Mouse (Mus musculus): ENCODE measurements at regions not wholly inside any gene's neighbourhood (a gene's known extent, or its start where the extent isn't known, plus 50 kb on each side); places are given as distances from the start of the nearest gene placed in this dataset.

- Histone ChIP-seq H3K36me3 (replicated peaks) (no peaks in the 10 kb centered on the region), H3K4me3 (ENCODE audit: low read depth, low read length) (no peak overlapping the region), H3K27me3 (ENCODE audit: insufficient read depth, low read length) (no peaks in the 10 kb centered on the region), H3K4me1 (ENCODE audit: insufficient read depth, low read depth, low read length) (no peaks in the 10 kb centered on the region), H3K9me3 (replicated peaks) (peaks cover 78% of the 10 kb centered on the region)
- ATAC-seq (ENCODE audit: extremely low read depth, insufficient number of reproducible peaks, low FRiP score, poor library complexity, severe bottlenecking) (no peak), DNase-seq (ENCODE audit: low spot score) (no peak)
- TF ChIP-seq CTCF (IDR thresholded peaks at IDR 0.05; ENCODE audit: low read depth, low read length), result no peak
These were observed 132.1 kb upstream of the Fam19a5 start for GRCm38 (mm10) chr15:87411978-87412377.

GRCm38 (mm10) chr15:87415996-87416395 lies 128.1 kb upstream of the Fam19a5 start:
- DNase-seq (ENCODE audit: low spot score) (no peak), ATAC-seq (ENCODE audit: extremely low read depth, insufficient number of reproducible peaks, low FRiP score, poor library complexity, severe bottlenecking) (no peak)
- TF ChIP-seq POLR2AphosphoS5 (IDR thresholded peaks at IDR 0.05; ENCODE audit: insufficient replicate concordance, low read depth, low read length) (no peak), CTCF (IDR thresholded peaks at IDR 0.05; ENCODE audit: low read depth, low read length) (no peak), TAL1 (conservative IDR thresholded peaks at IDR 0.05; ENCODE audit: low read depth, low read length) (no peak), GATA1 (IDR thresholded peaks at IDR 0.05; ENCODE audit: borderline replicate concordance, low read length) (no peak), GATA2 (IDR thresholded peaks at IDR 0.05; ENCODE audit: borderline replicate concordance, low read depth, low read length) (no peak)
- H3K36me3 ChIP-seq (replicated peaks), result no peaks in the 10 kb centered on the region
- peaks cover 59% of the 10 kb centered on the region for H3K9me3 ChIP-seq (replicated peaks)
- no peaks in the 10 kb centered on the region for H3K4me1 ChIP-seq (ENCODE audit: insufficient read depth, low read depth, low read length)
- no peak overlapping the region for H3K4me3 ChIP-seq (ENCODE audit: low read depth, low read length)
- H3K27me3 ChIP-seq (ENCODE audit: insufficient read depth, low read length), result no peaks in the 10 kb centered on the region

- Histone ChIP-seq H3K9me3 (replicated peaks) (peaks cover 63% of the 10 kb centered on the region), H3K27me3 (ENCODE audit: insufficient read depth, low read length) (no peaks in the 10 kb centered on the region), H3K36me3 (replicated peaks) (no peaks in the 10 kb centered on the region), H3K4me3 (ENCODE audit: low read depth, low read length) (no peak overlapping the region), H3K4me1 (ENCODE audit: insufficient read depth, low read depth, low read length) (no peaks in the 10 kb centered on the region)
- TF ChIP-seq GATA2 (IDR thresholded peaks at IDR 0.05; ENCODE audit: borderline replicate concordance, low read depth, low read length) (no peak), TAL1 (conservative IDR thresholded peaks at IDR 0.05; ENCODE audit: low read depth, low read length) (no peak), CTCF (IDR thresholded peaks at IDR 0.05; ENCODE audit: low read depth, low read length) (no peak), GATA1 (IDR thresholded peaks at IDR 0.05; ENCODE audit: borderline replicate concordance, low read length) (no peak), POLR2AphosphoS5 (IDR thresholded peaks at IDR 0.05; ENCODE audit: insufficient replicate concordance, low read depth, low read length) (no peak)
- no peak for DNase-seq (ENCODE audit: low spot score)
- no peak for ATAC-seq (ENCODE audit: extremely low read depth, insufficient number of reproducible peaks, low FRiP score, poor library complexity, severe bottlenecking)
These were observed 122.4 kb upstream of the Fam19a5 start for GRCm38 (mm10) chr15:87421743-87422142.

GRCm38 (mm10) chr15:87433306-87433705 lies 110.8 kb upstream of the Fam19a5 start:
- DNase-seq (ENCODE audit: low spot score) (no peak), ATAC-seq (ENCODE audit: extremely low read depth, insufficient number of reproducible peaks, low FRiP score, poor library complexity, severe bottlenecking) (no peak)
- no peaks in the 10 kb centered on the region for H3K27me3 ChIP-seq (ENCODE audit: insufficient read depth, low read length)
- no peak overlapping the region for H3K4me3 ChIP-seq (ENCODE audit: low read depth, low read length)
- H3K4me1 ChIP-seq (ENCODE audit: insufficient read depth, low read depth, low read length), result no peaks in the 10 kb centered on the region
- no peaks in the 10 kb centered on the region for H3K36me3 ChIP-seq (replicated peaks)
- TF ChIP-seq CTCF (IDR thresholded peaks at IDR 0.05; ENCODE audit: low read depth, low read length) (no peak), TAL1 (conservative IDR thresholded peaks at IDR 0.05; ENCODE audit: low read depth, low read length) (no peak), POLR2AphosphoS5 (IDR thresholded peaks at IDR 0.05; ENCODE audit: insufficient replicate concordance, low read depth, low read length) (no peak), GATA1 (IDR thresholded peaks at IDR 0.05; ENCODE audit: borderline replicate concordance, low read length) (no peak), GATA2 (IDR thresholded peaks at IDR 0.05; ENCODE audit: borderline replicate concordance, low read depth, low read length) (no peak)
- peaks cover 62% of the 10 kb centered on the region for H3K9me3 ChIP-seq (replicated peaks)

GRCm38 (mm10) chr15:87433901-87434300 lies 110.2 kb upstream of the Fam19a5 start:
- Histone ChIP-seq H3K4me1 (ENCODE audit: insufficient read depth, low read depth, low read length) (no peaks in the 10 kb centered on the region), H3K4me3 (ENCODE audit: low read depth, low read length) (no peak overlapping the region), H3K27me3 (ENCODE audit: insufficient read depth, low read length) (no peaks in the 10 kb centered on the region), H3K9me3 (replicated peaks) (peaks cover 62% of the 10 kb centered on the region), H3K36me3 (replicated peaks) (no peaks in the 10 kb centered on the region)
- TF ChIP-seq GATA2 (IDR thresholded peaks at IDR 0.05; ENCODE audit: borderline replicate concordance, low read depth, low read length), result no peak
- no peak for TF ChIP-seq GATA1 (IDR thresholded peaks at IDR 0.05; ENCODE audit: borderline replicate concordance, low read length)
- no peak for TF ChIP-seq CTCF (IDR thresholded peaks at IDR 0.05; ENCODE audit: low read depth, low read length)
- no peak for TF ChIP-seq POLR2AphosphoS5 (IDR thresholded peaks at IDR 0.05; ENCODE audit: insufficient replicate concordance, low read depth, low read length)
- no peak for TF ChIP-seq TAL1 (conservative IDR thresholded peaks at IDR 0.05; ENCODE audit: low read depth, low read length)
- ATAC-seq (ENCODE audit: extremely low read depth, insufficient number of reproducible peaks, low FRiP score, poor library complexity, severe bottlenecking), result no peak
- DNase-seq (ENCODE audit: low spot score), result no peak

GRCm38 (mm10) chr15:87435566-87435965 lies 108.5 kb upstream of the Fam19a5 start:
- Histone ChIP-seq H3K36me3 (replicated peaks) (no peaks in the 10 kb centered on the region), H3K4me3 (ENCODE audit: low read depth, low read length) (no peak overlapping the region), H3K4me1 (ENCODE audit: insufficient read depth, low read depth, low read length) (no peaks in the 10 kb centered on the region), H3K27me3 (ENCODE audit: insufficient read depth, low read length) (no peaks in the 10 kb centered on the region), H3K9me3 (replicated peaks) (peaks cover 54% of the 10 kb centered on the region)
- DNase-seq (ENCODE audit: low spot score), result no peak
- ATAC-seq (ENCODE audit: extremely low read depth, insufficient number of reproducible peaks, low FRiP score, poor library complexity, severe bottlenecking), result no peak
- no peak for TF ChIP-seq GATA2 (IDR thresholded peaks at IDR 0.05; ENCODE audit: borderline replicate concordance, low read depth, low read length)
- TF ChIP-seq CTCF (IDR thresholded peaks at IDR 0.05; ENCODE audit: low read depth, low read length), result no peak
- TF ChIP-seq POLR2AphosphoS5 (IDR thresholded peaks at IDR 0.05; ENCODE audit: insufficient replicate concordance, low read depth, low read length), result no peak

GRCm38 (mm10) chr15:87437611-87438010 lies 106.5 kb upstream of the Fam19a5 start:
- no peak overlapping the region for H3K4me3 ChIP-seq (ENCODE audit: low read depth, low read length)
- H3K27me3 ChIP-seq (ENCODE audit: insufficient read depth, low read length), result no peaks in the 10 kb centered on the region
- no peaks in the 10 kb centered on the region for H3K4me1 ChIP-seq (ENCODE audit: insufficient read depth, low read depth, low read length)
- ATAC-seq (ENCODE audit: extremely low read depth, insufficient number of reproducible peaks, low FRiP score, poor library complexity, severe bottlenecking) (no peak), DNase-seq (ENCODE audit: low spot score) (no peak)
- TF ChIP-seq CTCF (IDR thresholded peaks at IDR 0.05; ENCODE audit: low read depth, low read length), result no peak
- TF ChIP-seq TAL1 (conservative IDR thresholded peaks at IDR 0.05; ENCODE audit: low read depth, low read length), result no peak
- TF ChIP-seq GATA1 (IDR thresholded peaks at IDR 0.05; ENCODE audit: borderline replicate concordance, low read length), result no peak
- TF ChIP-seq POLR2AphosphoS5 (IDR thresholded peaks at IDR 0.05; ENCODE audit: insufficient replicate concordance, low read depth, low read length), result no peak
- TF ChIP-seq GATA2 (IDR thresholded peaks at IDR 0.05; ENCODE audit: borderline replicate concordance, low read depth, low read length), result no peak
- H3K9me3 ChIP-seq (replicated peaks), result peaks cover 48% of the 10 kb centered on the region
- H3K36me3 ChIP-seq (replicated peaks), result no peaks in the 10 kb centered on the region
